Mouse (Mus musculus): ENCODE measurements around the gene Gm12695.

Gene Gm12695

DNA sequence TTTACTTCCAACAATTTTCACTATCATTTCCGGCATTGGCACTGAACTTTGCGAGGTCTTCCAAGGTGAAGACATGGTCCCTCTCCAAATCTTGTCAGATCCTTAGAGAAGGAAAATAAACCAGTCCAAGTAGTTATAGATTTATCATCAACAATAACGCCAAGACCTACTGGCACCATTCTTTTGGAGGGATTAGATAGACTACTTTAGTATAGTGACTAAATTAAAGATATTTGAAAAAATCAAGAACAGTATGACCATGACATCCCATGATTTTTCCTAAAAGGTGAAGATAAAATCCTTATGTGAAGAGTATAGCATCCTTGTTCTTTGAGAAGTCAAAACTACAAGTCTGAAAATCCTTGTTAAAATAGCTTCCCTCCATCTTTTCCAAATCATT lies at the start of gene Gm12695:
Gene Gm12695 (minus strand): TSS at position 101 of the 400 bp plus-strand sequence.
- no peak for DNase-seq

DNA sequence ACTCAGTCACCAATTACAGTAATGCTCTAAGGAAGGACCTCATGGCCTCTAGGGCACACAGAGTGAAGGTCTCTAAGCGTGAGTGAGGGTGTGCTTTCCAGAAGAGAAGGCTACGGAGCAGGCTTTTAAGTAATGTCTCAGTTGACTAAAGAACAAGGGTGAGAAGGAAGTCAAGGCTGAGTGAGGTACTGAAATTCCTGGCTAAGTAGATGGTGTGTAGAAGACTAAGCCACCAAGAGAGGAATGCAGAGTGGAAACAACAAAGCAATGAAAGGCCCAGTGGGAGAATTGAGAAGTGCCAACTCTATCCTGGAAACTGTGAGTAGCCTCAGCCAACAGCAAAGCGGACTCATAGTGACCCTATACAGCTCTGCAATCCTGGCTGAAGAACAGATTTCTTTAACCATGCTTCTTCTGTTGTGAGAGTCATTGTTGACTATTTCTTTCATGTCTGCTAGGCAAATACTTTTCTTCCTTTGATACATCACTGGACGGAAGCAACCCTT lies 40.6 kb upstream of the Gm12695 start:
- no peak for DNase-seq

DNA sequence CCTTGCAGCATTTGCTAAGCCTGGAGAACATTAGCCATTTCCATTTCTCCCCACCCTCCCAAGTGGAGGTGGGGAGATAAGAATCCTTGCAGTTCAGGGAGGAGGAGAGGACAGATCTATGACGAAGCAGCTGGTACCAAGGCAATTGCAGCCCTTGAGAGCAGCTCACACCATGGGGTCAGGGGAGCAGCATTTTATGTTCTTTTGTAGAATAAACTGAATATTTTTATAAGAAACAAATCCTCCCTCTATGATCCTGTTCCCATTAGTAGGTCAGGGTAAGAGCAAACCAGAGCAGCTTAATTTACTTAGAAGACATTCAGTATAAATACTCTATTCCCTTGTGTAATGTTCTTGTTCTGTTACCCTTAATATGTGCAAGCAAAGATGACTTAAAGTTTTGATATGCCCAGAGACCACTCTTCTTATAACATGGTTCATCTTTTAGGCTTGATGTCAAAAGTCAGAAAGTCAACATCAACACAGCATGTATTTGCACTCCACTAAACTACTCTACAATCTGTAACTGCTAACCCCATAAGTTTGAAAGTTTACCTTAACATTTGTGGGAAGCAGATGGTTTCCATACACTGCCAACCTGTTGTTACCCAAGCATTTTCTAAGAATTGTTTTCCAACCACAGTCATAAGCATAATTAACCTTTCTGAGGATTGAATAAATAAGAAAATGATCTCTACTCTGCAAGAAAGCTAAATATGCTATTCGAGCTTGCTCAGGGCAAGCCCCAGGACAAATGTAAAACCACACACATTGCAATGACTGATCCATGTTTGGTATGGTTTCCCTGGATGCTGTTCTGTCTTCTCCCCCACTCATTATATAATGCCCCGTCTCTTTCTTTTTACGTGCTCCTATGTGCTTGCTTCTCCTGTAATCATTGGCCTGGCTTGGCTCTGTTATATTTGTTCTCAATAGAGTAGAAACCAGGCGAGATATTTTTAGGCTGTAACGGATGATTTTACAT lies 22.1 kb upstream of the Gm12695 start:
- DNase-seq, result no peak

DNA sequence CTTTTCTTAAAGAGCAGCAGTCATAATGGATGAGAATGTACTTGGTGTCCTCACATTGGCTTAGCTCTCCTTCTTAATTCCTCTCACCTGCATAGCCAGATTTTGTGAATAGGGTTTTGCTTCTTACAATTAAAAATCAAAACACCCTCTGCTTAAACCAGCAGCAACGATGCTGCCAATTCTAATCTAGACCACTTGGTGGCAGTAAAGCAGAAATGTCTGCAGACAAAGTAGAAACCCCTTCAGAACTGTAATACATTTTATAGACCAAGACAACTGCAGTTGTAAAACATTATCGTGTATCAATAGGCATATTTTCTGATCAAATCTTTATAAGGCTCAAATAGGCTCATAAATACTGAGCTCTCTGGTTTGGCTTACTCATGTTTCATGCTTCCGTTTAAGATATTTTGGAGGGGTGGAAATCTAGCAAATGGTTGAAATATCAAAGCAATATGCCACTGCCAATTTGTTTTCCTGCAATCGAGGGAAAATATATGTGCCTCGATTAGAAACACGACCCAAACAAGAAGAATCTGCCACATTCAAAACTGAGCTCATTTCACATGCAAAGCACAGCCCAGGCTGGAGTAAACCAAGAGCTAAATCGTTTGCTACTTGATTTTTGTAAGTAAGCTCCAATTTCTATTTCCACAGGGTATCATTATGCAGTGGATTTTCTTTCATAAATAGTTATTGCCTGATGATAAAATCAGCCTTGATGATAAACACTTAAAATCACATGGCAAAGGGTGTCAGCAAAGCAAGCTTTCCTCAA lies 14.6 kb upstream of the Gm12695 start:
- DNase-seq, result peak; percentile 13

DNA sequence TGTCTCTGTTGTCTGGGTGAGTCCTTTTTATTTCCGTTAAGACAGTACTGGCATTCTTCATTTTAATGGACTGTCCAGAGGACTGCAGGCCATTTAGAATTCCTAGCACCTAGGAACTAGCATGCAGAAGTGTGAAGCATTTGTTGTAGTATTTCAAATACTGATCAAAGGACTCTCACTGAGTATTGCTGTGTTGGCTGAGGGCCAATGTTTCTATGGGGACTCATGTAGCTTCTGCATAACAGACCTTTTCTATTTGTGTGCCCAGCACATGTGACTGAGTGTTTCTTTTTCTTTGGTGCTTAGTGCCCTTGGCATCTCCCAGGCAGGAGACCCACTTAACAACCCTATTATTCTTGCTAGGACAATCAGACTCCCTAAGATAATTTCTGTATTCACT lies 12.6 kb upstream of the Gm12695 start:
- DNase-seq, result no peak

DNA sequence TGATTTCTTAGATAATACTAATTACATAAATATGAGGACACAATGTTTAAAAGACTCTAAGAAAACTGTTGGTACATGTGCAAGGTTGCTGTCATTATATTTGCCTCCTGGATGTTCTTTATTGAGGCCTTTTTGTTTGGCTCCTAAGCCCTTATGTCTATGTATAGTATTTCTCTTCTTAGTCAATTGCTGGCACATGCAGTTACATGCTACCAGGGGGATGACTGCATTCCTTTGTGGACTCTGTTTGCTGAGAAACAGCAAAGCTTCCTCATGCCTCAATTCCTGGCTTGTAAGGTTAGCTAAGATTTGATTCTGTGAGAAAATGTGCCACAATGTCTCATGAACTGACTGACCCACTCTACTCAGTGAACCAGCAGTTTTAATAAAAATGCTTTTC lies 6.3 kb upstream of the Gm12695 start:
- no peak for DNase-seq

DNA sequence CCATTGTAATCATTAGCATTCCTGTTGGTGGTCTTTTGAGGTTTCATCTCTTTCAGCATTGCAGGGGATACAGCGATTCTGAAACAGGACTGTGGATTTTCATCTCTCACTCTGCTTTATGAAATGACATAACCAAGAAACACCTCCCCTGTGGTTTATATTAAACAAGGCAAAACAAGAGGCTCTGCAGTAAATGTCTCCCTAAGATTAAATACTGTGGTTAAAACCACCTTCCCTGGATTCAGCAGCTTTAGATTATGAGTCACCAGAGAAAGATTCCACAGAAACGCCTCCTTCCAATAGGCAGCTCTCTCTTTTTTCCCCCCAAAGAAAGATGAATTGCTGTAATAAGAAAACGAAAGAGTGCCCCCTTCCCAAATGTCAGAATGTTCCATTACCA lies 4.9 kb upstream of the Gm12695 start:
- no peak for DNase-seq

DNA sequence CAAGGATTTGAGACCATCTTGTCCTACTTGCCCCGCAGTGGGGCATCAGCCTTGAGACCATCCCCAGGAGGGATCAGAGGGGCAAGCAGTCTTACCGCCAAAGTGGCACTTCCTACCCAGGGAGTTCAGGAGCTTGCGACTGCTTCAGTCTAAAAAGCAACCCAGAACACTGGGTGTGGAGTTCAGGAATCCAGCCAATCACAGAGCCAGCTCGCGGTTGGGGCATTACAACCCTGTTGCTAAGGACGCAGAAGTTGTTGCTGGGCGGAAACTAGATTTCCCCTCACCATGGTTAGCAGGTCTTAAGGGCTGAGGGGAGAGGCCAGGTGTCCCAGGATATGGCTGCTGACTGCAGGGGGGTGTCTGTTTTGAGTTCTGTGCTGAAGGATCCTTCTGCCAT lies 1.6 kb upstream of the Gm12695 start:
- no peak for DNase-seq

DNA sequence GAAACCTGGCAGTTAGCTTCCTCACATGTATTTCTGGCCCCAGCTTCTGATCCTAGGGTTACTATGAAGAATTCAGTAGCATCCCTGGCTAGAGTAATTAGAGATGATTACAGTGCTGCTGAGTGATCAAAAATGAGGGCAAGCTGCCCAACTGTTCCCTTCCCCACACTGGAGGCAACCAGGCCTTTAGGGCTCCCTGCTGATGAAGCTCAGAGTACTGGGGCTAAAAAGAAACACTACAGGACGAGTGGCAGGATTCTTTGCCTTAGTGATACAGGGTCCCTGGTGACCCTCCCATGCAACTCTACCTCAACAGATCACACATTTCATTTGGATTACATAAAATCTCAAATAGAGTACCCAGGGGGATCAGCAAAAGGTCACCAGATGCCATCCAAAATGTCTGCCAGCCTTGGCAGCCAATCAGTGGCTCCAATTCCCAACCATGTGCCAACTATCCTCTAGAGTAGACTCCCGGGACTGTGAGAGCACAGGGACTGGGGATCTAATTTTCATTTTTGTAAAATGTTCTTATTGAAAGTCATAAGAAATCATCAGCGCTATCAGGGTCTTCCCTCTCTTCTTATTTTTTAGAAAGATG lies 11.9 kb downstream of the Gm12695 start:
- peak; percentile 56 for DNase-seq

DNA sequence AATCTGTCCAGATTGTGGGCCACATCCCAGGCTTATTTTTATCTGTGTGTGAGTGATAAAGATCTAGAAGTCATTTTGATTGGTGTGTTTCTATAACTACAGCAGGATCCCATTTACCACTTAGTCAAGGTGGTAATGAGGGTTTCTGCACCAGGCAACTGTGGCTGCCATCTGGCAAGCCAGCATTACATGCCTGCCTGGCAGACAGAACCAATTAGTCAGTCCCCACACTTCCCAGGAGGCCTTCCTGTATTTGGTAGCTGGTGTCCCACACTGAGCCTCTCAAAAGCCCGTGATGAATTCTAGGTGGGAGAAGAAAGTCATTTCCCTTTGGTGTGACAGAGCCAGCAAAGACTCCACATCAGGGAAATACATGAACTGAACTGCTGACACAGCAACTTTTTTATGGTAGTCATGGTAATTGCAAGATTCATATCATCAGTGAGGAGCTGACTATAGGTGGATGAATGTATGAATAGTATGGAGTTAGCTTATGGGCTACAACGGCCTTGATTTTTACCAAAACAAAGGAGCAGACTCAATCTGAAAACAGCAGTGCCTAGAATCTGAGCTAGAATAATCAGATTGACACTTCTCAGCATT lies 18.5 kb downstream of the Gm12695 start:
- DNase-seq, result peak; percentile 4

DNA sequence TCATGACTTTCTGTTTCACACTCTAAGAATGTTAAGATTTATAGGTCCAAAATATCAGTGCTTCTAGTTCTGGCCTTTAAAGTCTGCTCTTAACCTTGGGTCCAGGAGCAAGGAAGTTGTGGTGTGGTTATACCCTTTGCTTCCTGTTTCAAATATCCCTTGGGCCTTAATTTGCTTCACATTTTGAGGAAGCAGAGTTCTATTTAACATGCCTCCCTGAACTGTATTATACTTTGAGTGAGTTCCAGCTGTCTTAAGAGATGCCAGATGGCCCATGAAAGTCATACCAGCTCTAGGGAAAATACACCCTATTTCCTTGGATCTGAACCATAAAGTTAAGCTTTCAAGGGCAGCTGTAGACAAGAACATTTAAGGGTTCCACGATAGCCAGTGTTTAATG lies 33.0 kb downstream of the Gm12695 start:
- no peak for DNase-seq

DNA sequence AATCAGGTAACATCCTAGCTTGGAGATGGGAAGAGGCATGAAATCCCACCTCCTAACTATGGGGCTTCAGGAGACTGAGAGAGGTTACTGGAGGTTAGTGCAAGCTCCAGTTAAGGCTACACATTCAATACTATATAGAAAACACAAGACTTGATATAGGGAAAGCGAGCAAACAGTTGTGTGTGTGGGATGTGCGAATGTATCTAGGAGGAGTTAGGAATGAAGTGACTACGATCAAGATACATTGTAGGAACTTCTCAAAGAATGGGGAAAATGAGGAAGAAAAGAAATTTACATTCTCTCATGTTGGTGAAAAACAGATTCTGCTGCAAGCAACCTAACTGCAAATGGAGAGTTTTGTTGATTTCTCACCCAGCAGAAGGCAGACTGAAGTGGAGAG lies 44.5 kb downstream of the Gm12695 start:
- DNase-seq, result no peak

DNA sequence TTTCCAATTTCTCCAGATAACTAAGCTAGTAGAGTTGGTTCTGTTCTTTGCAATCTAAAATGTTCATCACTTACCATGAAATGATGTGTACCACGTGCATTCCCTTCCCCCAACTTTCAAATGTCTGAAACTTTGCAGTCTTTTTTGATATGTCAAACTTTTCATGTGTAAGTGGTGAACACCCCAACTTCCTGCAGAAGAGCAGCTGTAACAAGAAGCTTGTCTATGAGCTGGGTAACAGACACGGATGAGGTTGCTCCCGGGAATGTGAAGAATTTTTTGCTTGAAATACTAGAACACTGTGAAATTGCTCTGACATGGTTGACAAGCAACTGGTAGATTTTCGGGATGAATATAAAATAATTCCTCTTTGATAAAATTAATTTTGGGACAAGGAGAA lies 55.7 kb downstream of the Gm12695 start:
- DNase-seq, result no peak

DNA sequence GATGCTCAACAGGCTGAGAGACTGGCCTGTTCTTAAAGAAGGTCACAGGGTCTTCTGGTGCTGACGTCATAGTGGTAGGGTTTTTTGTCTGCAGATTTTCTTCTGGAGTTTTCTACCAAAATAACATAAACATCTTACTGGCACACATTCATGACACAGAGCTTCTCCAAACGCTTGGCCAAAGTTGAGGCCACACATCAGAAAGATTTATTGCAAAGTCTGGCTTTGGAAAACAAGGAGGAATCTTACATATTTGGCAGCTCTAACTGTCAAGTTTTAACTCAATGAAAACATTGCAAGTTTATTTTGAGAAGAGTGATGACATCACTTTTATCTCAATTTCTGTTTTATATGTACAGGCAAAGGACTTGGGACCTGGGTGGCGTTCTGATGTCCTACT lies 56.8 kb downstream of the Gm12695 start:
- no peak for DNase-seq

DNA sequence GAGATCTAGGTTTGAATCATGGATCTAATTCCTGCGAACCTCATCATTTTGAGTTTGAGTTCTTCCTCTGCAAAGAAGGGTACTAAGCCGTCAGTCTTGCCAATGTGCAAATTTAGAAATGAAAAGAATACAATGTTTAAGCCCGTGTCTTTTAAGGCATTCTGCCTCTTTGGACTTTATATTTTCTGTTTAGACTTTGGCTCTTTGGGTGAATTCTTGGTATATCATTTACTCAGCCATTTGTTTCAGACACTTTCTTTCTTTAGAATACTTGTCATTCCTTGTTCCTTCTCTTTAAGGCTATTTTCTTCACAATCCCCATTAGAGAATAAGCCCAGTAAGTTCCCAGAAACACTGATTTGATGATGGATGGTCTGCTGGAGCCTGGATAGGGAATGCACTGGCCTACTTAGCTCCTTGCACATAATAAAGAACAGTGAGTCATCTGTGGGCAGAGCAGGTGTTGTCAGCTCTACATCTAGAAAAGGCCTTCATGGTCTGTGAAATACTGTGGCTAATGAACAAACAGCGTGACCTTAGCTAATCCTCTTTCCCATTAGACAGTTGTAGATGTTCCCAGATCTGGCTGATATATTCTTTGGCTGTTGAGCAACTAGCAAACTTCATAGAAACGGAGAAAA lies 59.5 kb downstream of the Gm12695 start:
- DNase-seq, result no peak

DNA sequence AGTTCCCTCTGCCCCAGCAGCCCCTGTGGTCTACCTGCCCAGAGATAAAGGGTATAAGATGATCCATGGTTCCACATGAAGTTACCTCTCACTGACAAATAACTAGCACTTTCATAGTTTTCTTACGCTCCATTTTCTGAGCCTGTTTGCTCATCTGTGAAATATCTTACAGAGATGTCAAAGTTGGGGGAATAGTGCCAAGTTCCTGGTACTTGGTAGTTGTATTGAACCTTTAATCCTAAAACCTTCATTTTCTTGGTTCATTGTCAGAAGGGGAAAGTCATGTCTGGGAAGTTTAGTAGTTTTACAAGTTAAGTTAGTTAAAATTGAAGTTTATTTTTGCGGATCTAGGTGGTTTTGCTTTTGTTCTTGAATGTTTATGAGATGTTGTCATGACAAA lies 62.7 kb downstream of the Gm12695 start:
- DNase-seq, result no peak

DNA sequence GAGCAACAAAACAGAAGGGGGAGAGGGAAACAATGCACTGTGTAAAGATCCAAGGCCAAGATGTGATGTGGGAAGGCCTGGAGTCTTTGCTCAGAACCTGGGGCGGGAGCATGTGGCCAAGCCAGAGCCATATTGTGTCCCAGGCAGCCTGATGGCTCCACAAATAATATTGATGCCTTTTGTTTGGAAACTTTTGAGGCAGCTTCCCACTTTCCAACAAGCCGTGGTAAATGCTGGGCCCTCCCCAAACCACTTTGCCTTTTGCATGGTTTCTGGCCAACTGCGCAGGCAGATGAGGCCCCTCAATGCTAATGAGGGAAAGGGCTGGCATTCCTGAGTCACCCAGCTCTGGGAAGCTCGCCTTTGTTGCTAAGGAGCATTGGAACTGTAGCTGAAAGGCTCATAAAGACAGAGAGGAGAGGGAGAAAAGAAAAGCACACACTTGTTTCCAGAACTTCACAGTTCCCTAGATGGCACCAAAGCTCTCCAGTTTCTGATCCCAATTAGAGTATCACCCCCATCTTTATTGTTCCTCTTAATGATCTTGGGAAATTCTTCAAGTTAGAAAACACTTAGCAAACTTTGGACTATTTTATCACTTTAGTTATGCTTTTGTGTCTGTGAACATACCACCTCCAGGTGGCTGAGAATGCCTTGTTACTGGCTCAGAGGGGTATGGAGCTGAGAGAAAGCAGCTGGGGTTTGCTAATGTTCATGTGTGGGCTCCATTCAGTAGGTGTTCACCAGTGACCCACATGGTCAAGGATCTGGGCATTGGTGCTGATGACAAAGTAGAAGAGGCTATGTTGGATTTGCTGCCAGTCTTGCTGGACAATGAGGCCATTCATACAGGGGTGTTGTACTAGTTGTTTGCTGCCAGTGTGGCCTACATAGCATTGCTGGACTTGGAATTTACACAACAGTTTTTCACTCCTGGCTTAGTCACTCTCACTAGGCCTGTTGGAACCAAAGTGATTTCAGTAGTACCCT lies 65.7 kb downstream of the Gm12695 start:
- DNase-seq, result no peak

DNA sequence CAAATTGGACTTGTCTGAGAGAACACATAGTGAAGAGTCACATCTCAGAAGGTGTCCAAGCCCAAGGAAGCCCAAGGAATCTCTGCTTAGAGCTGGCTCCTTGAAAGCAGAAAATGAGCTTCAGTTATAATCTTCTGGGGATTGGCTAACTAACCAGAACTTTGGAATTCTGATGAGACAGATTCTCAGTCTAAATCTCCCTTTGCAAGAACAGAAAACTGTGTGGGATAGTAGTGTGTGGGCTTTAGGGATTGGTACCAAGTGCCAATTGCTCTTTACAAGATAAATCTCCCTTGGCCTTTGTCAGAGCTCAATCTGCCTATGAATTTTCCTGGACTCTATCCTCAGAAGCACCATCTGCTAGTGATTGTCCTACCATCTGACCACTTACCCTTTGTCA lies 66.5 kb downstream of the Gm12695 start:
- no peak for DNase-seq

DNA sequence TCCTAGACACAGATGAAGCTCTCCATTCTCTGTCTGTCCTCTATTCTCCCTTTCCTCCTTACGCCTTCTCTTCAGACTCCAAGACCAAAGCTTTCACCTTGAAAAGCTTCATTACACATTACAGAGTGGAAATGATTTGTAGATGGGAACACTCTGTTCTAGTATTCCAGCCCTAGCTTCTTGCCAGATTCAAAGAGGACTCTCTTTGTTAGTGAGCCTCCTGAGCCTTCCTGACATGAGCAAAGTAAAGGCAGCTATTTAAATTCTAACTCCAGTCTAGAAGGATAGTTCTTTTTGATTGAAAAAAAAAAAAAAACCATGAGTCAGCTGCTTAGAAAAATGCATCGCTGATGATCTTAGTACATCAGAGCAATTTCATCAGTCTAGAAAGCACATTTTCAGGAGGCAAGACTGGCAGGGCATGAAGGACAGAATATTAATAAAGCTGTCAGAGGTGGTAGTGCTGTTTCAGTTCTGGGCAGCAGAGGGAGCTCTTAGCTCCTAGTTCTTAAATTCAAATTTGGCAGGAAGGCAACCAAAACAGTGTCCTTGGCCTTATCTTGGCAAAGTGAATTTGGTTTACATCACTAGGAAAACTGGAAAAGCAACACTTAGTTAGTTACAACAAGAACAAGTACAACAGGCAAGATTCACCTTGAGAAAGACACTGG lies 79.6 kb downstream of the Gm12695 start:
- peak; percentile 40 for DNase-seq

DNA sequence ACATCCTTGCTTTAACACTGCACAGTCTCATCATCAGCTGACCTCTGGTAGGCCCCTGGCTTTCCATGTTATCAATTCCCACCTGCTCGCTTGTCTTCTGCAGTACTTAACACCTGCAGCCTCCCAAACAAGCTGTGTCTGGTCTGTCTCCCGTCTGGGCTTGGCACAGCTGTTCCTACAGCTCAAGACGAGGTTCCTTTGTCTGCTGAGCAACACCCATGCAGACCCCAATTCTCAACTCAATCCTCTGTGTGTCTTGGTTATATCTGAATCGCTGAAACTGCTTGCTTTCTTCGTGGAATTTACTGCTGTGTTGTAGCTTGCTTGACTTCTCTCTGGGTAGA lies 86.8 kb downstream of the Gm12695 start:
- no peak for DNase-seq

Data from cerebellum, adult 8-10 months (tissue).